Mouse (Mus musculus) myocyte (in vitro differentiated cells): ENCODE data around the gene Myog.

Experiments used
- E2F4 ChIP-seq: IDR thresholded peaks from one replicate; pipeline ENCODE4 v1.6.1; 2011; ENCODE audit warnings: mild to moderate bottlenecking, control low read depth, moderate library complexity; ENCODE audit not compliant: insufficient read depth
- MAX ChIP-seq: IDR thresholded peaks from one replicate; pipeline ENCODE4 v1.6.1; 2011; ENCODE audit warnings: low read depth, mild to moderate bottlenecking, control low read depth
- MYOG ChIP-seq, 3 experiments: IDR thresholded peaks; one replicate each; pipeline ENCODE4 v1.6.1; 2011; ENCODE audit warnings: control low read depth in 2 of 3, low read depth in 2 of 3, mild to moderate bottlenecking in 2 of 3; ENCODE audit not compliant: insufficient read length in 2 of 3, control insufficient read depth in 1 of 3, insufficient read depth in 1 of 3
- POLR2A ChIP-seq: IDR thresholded peaks from one replicate; pipeline ENCODE4 v1.6.1; 2011; ENCODE audit warnings: low read depth, mild to moderate bottlenecking, control low read depth, moderate library complexity; ENCODE audit not compliant: insufficient read length
- POLR2AphosphoS2 ChIP-seq: IDR thresholded peaks from one replicate; pipeline ENCODE4 v1.6.1; 2011; ENCODE audit warnings: low read depth, control low read depth; ENCODE audit not compliant: insufficient read length
- REST ChIP-seq: IDR thresholded peaks from one replicate; pipeline ENCODE4 v1.6.1; 2011; ENCODE audit warnings: mild to moderate bottlenecking, control low read depth, moderate library complexity; ENCODE audit not compliant: insufficient read depth, insufficient read length
- SRF ChIP-seq: IDR thresholded peaks from one replicate; pipeline ENCODE4 v1.6.1; 2011; ENCODE audit warnings: low read depth; ENCODE audit not compliant: control insufficient read depth, insufficient read length
- USF1 ChIP-seq: IDR thresholded peaks from one replicate; pipeline ENCODE4 v1.6.1; 2011; ENCODE audit warnings: low read depth, mild to moderate bottlenecking, control low read depth, moderate library complexity

DNA sequence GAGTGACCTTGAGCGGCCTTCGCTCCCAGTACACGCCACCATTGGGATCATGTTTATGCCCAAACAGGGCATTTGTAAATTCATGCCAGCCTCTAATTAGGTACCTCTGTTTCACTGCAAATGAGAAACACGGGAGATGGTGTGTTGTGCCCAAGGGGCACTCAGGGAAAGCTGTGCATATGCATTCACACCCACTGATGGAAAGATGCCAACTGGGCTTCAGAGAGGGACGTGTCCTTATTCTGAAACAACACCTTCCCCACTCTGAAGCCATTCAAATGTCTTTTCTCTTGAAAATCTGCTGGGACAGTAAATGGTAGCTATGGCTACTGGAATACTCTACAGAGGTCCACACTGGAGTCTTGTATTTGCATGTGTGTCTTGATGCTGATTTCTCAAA is 28.5 kb downstream of the Myog start:
- TF ChIP-seq MAX (no peak), MYOG (IDR thresholded peaks at IDR 0.05; ENCODE audit: control insufficient read depth in 1 of 3, insufficient read depth in 1 of 3, insufficient read length in 2 of 3, low read depth in 2 of 3) (no peak), POLR2A (no peak), REST (no peak), POLR2AphosphoS2 (no peak), SRF (no peak), USF1 (no peak), E2F4 (no peak)
